Mouse (Mus musculus): ENCODE measurements around the gene Rhox2g. TPM values are rescaled to one million over a fixed set of nuclear protein-coding genes. Genes with fewer than 3 reads are reported as not detected.

The Rhox2g gene
- polyA plus RNA-seq, 1 experiment from 2014 or later, result not detected

Other genes starting within 250 kb of the Rhox2g start
- gene Rhox2b, start 231.4 kb downstream of the Rhox2g start, polyA plus RNA-seq (2015; fragmentation: Nextera tagmentation; extraction: Ambion mirVana), result not detected in 2 replicates
- gene Rhox4b, start 211.0 kb downstream of the Rhox2g start, polyA plus RNA-seq (2015; fragmentation: Nextera tagmentation; extraction: Ambion mirVana), result not detected in 2 replicates
- gene Rhox2c, start 189.8 kb downstream of the Rhox2g start, polyA plus RNA-seq (2015; fragmentation: Nextera tagmentation; extraction: Ambion mirVana), result not detected in 2 replicates
- not detected in 2 replicates for gene Rhox3c, start 184.9 kb downstream of the Rhox2g start, polyA plus RNA-seq (2015; fragmentation: Nextera tagmentation; extraction: Ambion mirVana)
- gene Rhox4c, start 163.1 kb downstream of the Rhox2g start, polyA plus RNA-seq (2015; fragmentation: Nextera tagmentation; extraction: Ambion mirVana), result not detected in 2 replicates
- not detected in 2 replicates for gene Rhox2d, start 150.0 kb downstream of the Rhox2g start, polyA plus RNA-seq (2015; fragmentation: Nextera tagmentation; extraction: Ambion mirVana)
- gene Rhox4d, start 129.1 kb downstream of the Rhox2g start, polyA plus RNA-seq (2015; fragmentation: Nextera tagmentation; extraction: Ambion mirVana), result not detected in 2 replicates
- not detected in 2 replicates for gene Rhox2e, start 113.0 kb downstream of the Rhox2g start, polyA plus RNA-seq (2015; fragmentation: Nextera tagmentation; extraction: Ambion mirVana)
- not detected in 2 replicates for gene Rhox3e, start 101.5 kb downstream of the Rhox2g start, polyA plus RNA-seq (2015; fragmentation: Nextera tagmentation; extraction: Ambion mirVana)
- gene Rhox4e, start 86.1 kb downstream of the Rhox2g start, polyA plus RNA-seq (2015; fragmentation: Nextera tagmentation; extraction: Ambion mirVana), result not detected in 2 replicates
- gene Rhox2f, start 72.1 kb downstream of the Rhox2g start, polyA plus RNA-seq (2015; fragmentation: Nextera tagmentation; extraction: Ambion mirVana), result not detected in 2 replicates
- not detected in 2 replicates for gene Rhox3f, start 62.5 kb downstream of the Rhox2g start, polyA plus RNA-seq (2015; fragmentation: Nextera tagmentation; extraction: Ambion mirVana)
- not detected in 2 replicates for gene Rhox4f, start 35.8 kb downstream of the Rhox2g start, polyA plus RNA-seq (2015; fragmentation: Nextera tagmentation; extraction: Ambion mirVana)
- not detected in 2 replicates for gene Rhox3g, start 14.9 kb downstream of the Rhox2g start, polyA plus RNA-seq (2015; fragmentation: Nextera tagmentation; extraction: Ambion mirVana)
- not detected in 2 replicates for gene Rhox4g, start 7.9 kb upstream of the Rhox2g start, polyA plus RNA-seq (2015; fragmentation: Nextera tagmentation; extraction: Ambion mirVana)
- not detected in 2 replicates for gene Rhox3h, start 25.3 kb upstream of the Rhox2g start, polyA plus RNA-seq (2015; fragmentation: Nextera tagmentation; extraction: Ambion mirVana)
- gene Rhox2h, start 29.8 kb upstream of the Rhox2g start, polyA plus RNA-seq (2015; fragmentation: Nextera tagmentation; extraction: Ambion mirVana), result not detected in 2 replicates
- gene Rhox5, start 161.4 kb upstream of the Rhox2g start, polyA plus RNA-seq (2015; fragmentation: Nextera tagmentation; extraction: Ambion mirVana), result 0.70 and 1.6 TPM in 2 replicates
- not detected in 2 replicates for gene Rhox6, start 183.4 kb upstream of the Rhox2g start, polyA plus RNA-seq (2015; fragmentation: Nextera tagmentation; extraction: Ambion mirVana)
- not detected in 2 replicates for gene Rhox7a, start 188.2 kb upstream of the Rhox2g start, polyA plus RNA-seq (2015; fragmentation: Nextera tagmentation; extraction: Ambion mirVana)
- not detected in 2 replicates for gene Rhox8, start 235.5 kb upstream of the Rhox2g start, polyA plus RNA-seq (2015; fragmentation: Nextera tagmentation; extraction: Ambion mirVana)

Measured in liver, embryonic 16.5 days (tissue).